Mouse (Mus musculus) hindbrain, embryonic 11.5 days (tissue): ENCODE measurements around the gene Cd180. TPM values are rescaled to one million over a fixed set of nuclear protein-coding genes. Genes with fewer than 3 reads are reported as not detected.

Experiments used
- ATAC-seq: fragments of 200-750 bp; cut with Nextera tagmentation; 2 replicates; pipeline ENCODE4 v1.8.0; 2017; ENCODE audit warnings: mild to moderate bottlenecking, moderate TSS enrichment, moderate library complexity; ENCODE audit not compliant: low FRiP score
- DNase-seq: peaks from one replicate; pipeline ENCODE4 v3.0.0-alpha.2; 2015; ENCODE audit warnings: low spot score
- H3K27ac ChIP-seq: fragments of 300-500 bp; sonication (generic); 2 replicates; pipeline ENCODE4 v1.5.1; 2014; ENCODE audit warnings: mild to moderate bottlenecking, low read depth, low read length
- H3K27me3 ChIP-seq: fragments of 300-500 bp; sonication (generic); 2 replicates; pipeline ENCODE4 v1.6.1; 2014; ENCODE audit warnings: mild to moderate bottlenecking, low read length, moderate library complexity, mixed read lengths; ENCODE audit not compliant: control insufficient read depth, insufficient read depth
- H3K36me3 ChIP-seq: fragments of 300-500 bp; sonication (generic); 2 replicates; pipeline ENCODE4 v1.6.1; 2014; ENCODE audit warnings: mild to moderate bottlenecking, low read length, moderate library complexity, mixed read lengths; ENCODE audit not compliant: control insufficient read depth, insufficient read depth
- H3K4me1 ChIP-seq: fragments of 300-500 bp; sonication (generic); replicated peaks from 2 replicates; pipeline ENCODE4 v1.6.1; 2014; ENCODE audit warnings: low read length, mixed read lengths; ENCODE audit not compliant: control insufficient read depth, insufficient read depth
- H3K4me2 ChIP-seq: fragments of 300-500 bp; sonication (generic); replicated peaks from 2 replicates; pipeline ENCODE4 v1.6.1; 2014; ENCODE audit warnings: mild to moderate bottlenecking, low read depth, low read length
- H3K4me3 ChIP-seq: fragments of 300-500 bp; sonication (generic); 2 replicates; pipeline ENCODE4 v1.5.1; 2014; ENCODE audit warnings: low read depth, low read length
- H3K9ac ChIP-seq: fragments of 300-500 bp; sonication (generic); 2 replicates; pipeline ENCODE4 v1.6.1; 2014; ENCODE audit warnings: low read depth, low read length
- H3K9me3 ChIP-seq: fragments of 300-500 bp; sonication (generic); 2 replicates; pipeline ENCODE4 v1.6.1; 2016; ENCODE audit warnings: low read length; ENCODE audit not compliant: control insufficient read depth
- WGBS: fragments of 180-500 bp; shearing (Covaris S2); extraction: QIAGEN DNeasy Blood & Tissue Kit; methylation state at CpG from one replicate; pipeline ENCODE4 v1.1.7; 2014; 5-methylcytosine and 5-hydroxymethylcytosine counted together
- polyA plus RNA-seq: library from polyadenylated mRNA; unstranded; fragments of >200 nt; fragmentation: Nextera tagmentation; extraction: Ambion mirVana; gene quantifications from 2 replicates; pipeline ENCODE4 v1.2.1, GENCODE M21; 2014

Cd180 gene
- polyA plus RNA-seq, 1 experiment from 2014 or later = 1.2 TPM

GRCm38 (mm10) chr13:102768512-102768911 is 75.2 kb downstream of the Cd180 start:
- H3K4me2 ChIP-seq = no peak overlapping the region
- DNase-seq = no peak
- WGBS = 93% methylated on average over 11 of the region's 11 CpGs

GRCm38 (mm10) chr13:102770194-102770593 is 76.8 kb downstream of the Cd180 start:
- Histone ChIP-seq H3K36me3 (no peaks in the 10 kb centered on the region), H3K9ac (no peak overlapping the region), H3K4me2 (no peak overlapping the region), H3K4me1 (no peaks in the 10 kb centered on the region), H3K4me3 (no peak overlapping the region), H3K27me3 (no peaks in the 10 kb centered on the region), H3K27ac (no peak overlapping the region), H3K9me3 (no peaks in the 10 kb centered on the region)
- DNase-seq = no peak
- ATAC-seq = no peak
- WGBS = 77% methylated on average over 8 of the region's 8 CpGs

More at GRCm38 (mm10) chr13:102768512-102768911, 75.2 kb downstream of the Cd180 start:
- Histone ChIP-seq H3K36me3 (no peaks in the 10 kb centered on the region), H3K4me3 (no peak overlapping the region), H3K9me3 (no peaks in the 10 kb centered on the region), H3K27me3 (no peaks in the 10 kb centered on the region), H3K9ac (no peak overlapping the region), H3K27ac (no peak overlapping the region), H3K4me1 (0 out of 2 replicates have a peak, but pooled peaks cover 2% of the 10 kb centered on the region)
- ATAC-seq = no peak

GRCm38 (mm10) chr13:102773169-102773568 is 79.8 kb downstream of the Cd180 start:
- H3K9me3 ChIP-seq = no peaks in the 10 kb centered on the region
- H3K27me3 ChIP-seq = no peaks in the 10 kb centered on the region
- ATAC-seq (no peak), DNase-seq (no peak)
- no peak overlapping the region for H3K4me3 ChIP-seq
- H3K4me1 ChIP-seq = no peaks in the 10 kb centered on the region
- no peak overlapping the region for H3K9ac ChIP-seq
- WGBS = 94% methylated on average over 9 of the region's 9 CpGs
- no peak overlapping the region for H3K4me2 ChIP-seq
- no peak overlapping the region for H3K27ac ChIP-seq
- H3K36me3 ChIP-seq = no peaks in the 10 kb centered on the region

GRCm38 (mm10) chr13:102774786-102775201 is 81.4 kb downstream of the Cd180 start:
- no peak overlapping the region for H3K4me2 ChIP-seq
- no peaks in the 10 kb centered on the region for H3K36me3 ChIP-seq
- no peaks in the 10 kb centered on the region for H3K4me1 ChIP-seq
- no peaks in the 10 kb centered on the region for H3K27me3 ChIP-seq
- no peak overlapping the region for H3K9ac ChIP-seq
- WGBS = 56% methylated on average over 7 of the region's 7 CpGs
- DNase-seq (peak; percentile 35), ATAC-seq (peak; percentile 51; the same call in 1 of the 2 replicates)
- no peak overlapping the region for H3K27ac ChIP-seq
- no peaks in the 10 kb centered on the region for H3K9me3 ChIP-seq
- no peak overlapping the region for H3K4me3 ChIP-seq

GRCm38 (mm10) chr13:102775506-102775905 is 82.1 kb downstream of the Cd180 start:
- no peak for ATAC-seq
- Histone ChIP-seq H3K4me1 (no peaks in the 10 kb centered on the region), H3K36me3 (no peaks in the 10 kb centered on the region), H3K27me3 (no peaks in the 10 kb centered on the region), H3K9ac (no peak overlapping the region), H3K9me3 (no peaks in the 10 kb centered on the region), H3K27ac (no peak overlapping the region), H3K4me2 (no peak overlapping the region), H3K4me3 (no peak overlapping the region)
- no peak for DNase-seq
- WGBS = 85% methylated on average over 6 of the region's 6 CpGs

- Histone ChIP-seq H3K36me3 (no peaks in the 10 kb centered on the region), H3K27ac (no peak overlapping the region), H3K4me3 (no peak overlapping the region), H3K9me3 (no peaks in the 10 kb centered on the region), H3K4me1 (no peaks in the 10 kb centered on the region), H3K9ac (no peak overlapping the region), H3K4me2 (no peak overlapping the region), H3K27me3 (no peaks in the 10 kb centered on the region)
- ATAC-seq (no peak), DNase-seq (no peak)
- WGBS = 98% methylated on average over 3 of the region's 3 CpGs
Observed at GRCm38 (mm10) chr13:102778859-102779258, 85.5 kb downstream of the Cd180 start.

GRCm38 (mm10) chr13:102779275-102779674 is 85.9 kb downstream of the Cd180 start:
- Histone ChIP-seq H3K27ac (no peak overlapping the region), H3K4me3 (no peak overlapping the region), H3K36me3 (no peaks in the 10 kb centered on the region), H3K9me3 (no peaks in the 10 kb centered on the region), H3K4me1 (no peaks in the 10 kb centered on the region), H3K4me2 (no peak overlapping the region), H3K27me3 (no peaks in the 10 kb centered on the region), H3K9ac (no peak overlapping the region)
- DNase-seq (no peak), ATAC-seq (no peak)
- WGBS = 95% methylated on average over 3 of the region's 3 CpGs

GRCm38 (mm10) chr13:102783531-102784310 is 90.4 kb downstream of the Cd180 start:
- no peaks in the 10 kb centered on the region for H3K9me3 ChIP-seq
- H3K4me1 ChIP-seq = no peaks in the 10 kb centered on the region
- no peaks in the 10 kb centered on the region for H3K27me3 ChIP-seq
- H3K27ac ChIP-seq = no peak overlapping the region
- ATAC-seq (no peak), DNase-seq (no peak)
- no peaks in the 10 kb centered on the region for H3K36me3 ChIP-seq
- 81% methylated on average over 7 of the region's 7 CpGs for WGBS
- H3K4me3 ChIP-seq = no peak overlapping the region
- H3K9ac ChIP-seq = no peak overlapping the region
- no peak overlapping the region for H3K4me2 ChIP-seq

GRCm38 (mm10) chr13:102786666-102787230 is 93.4 kb downstream of the Cd180 start:
- no peak overlapping the region for H3K27ac ChIP-seq
- H3K9ac ChIP-seq = no peak overlapping the region
- no peaks in the 10 kb centered on the region for H3K4me1 ChIP-seq
- no peak for ATAC-seq
- H3K27me3 ChIP-seq = no peaks in the 10 kb centered on the region
- WGBS = 90% methylated on average over 10 of the region's 10 CpGs
- no peak overlapping the region for H3K4me3 ChIP-seq
- H3K4me2 ChIP-seq = no peak overlapping the region
- H3K9me3 ChIP-seq = no peaks in the 10 kb centered on the region
- H3K36me3 ChIP-seq = no peaks in the 10 kb centered on the region
- DNase-seq = no peak
